Mouse (Mus musculus) cerebellum, adult 11-12 months (tissue): ENCODE results near the gene Trappc3.

Experiments
- DNase-seq: peaks from one replicate; pipeline ENCODE4 v3.0.0; 2022

Trappc3 gene

GRCm38 (mm10) chr4:126314393-126314792, 52.3 kb downstream of the Trappc3 start:
- peak; percentile 11 for DNase-seq

DNA sequence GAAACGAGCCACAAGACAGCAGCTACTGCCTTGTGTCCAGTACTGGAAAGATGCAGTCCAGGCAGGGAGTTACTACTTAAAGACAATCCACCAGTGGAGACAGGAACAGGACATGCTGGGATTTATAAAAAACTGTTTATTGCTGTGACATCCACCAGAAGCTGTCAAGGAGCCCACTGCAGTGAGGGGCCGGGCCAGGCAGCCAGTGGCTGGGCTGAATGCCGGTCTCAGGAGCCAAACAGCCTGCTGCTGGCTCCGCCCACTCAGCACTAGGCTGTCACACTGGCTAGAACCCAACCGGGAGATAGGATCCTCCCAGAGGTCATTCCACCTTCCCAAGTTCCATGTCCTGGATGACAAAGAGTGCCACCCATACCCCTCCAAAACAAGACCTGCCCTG, 53.8 kb downstream of the Trappc3 start:
- DNase-seq, result peak; percentile 52

GRCm38 (mm10) chr4:126316443-126317040, 54.4 kb downstream of the Trappc3 start:
- DNase-seq, result peak; percentile 36

DNA sequence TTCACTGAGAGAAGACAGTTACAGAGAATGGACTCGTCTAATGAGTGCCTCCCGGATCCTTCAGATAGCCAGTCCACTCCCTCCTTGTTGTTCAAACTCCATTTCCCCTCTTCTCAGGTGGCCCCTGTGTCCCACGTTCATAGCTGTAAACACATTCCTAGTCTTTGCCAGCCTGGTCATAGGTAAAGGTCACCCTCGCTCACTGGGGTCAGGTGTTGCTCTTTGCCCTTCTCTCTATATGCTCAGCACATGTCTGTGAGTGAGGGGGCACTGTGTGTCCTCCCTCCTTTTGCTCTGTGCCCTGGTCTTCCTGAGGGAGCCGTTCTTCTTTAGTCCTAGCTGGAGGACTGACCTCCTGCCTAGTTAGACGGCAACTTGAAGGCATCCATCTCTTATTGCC, 57.7 kb downstream of the Trappc3 start:
- DNase-seq, result peak; percentile 10

GRCm38 (mm10) chr4:126321111-126321853, 59.2 kb downstream of the Trappc3 start, which contains the start of gene Adprhl2:
Gene Adprhl2, minus strand, starts transcription at chr4:126321703.
- peak; percentile 96 for DNase-seq

GRCm38 (mm10) chr4:126321854-126322511, 59.9 kb downstream of the Trappc3 start:
- DNase-seq, result peak; percentile 57

DNA sequence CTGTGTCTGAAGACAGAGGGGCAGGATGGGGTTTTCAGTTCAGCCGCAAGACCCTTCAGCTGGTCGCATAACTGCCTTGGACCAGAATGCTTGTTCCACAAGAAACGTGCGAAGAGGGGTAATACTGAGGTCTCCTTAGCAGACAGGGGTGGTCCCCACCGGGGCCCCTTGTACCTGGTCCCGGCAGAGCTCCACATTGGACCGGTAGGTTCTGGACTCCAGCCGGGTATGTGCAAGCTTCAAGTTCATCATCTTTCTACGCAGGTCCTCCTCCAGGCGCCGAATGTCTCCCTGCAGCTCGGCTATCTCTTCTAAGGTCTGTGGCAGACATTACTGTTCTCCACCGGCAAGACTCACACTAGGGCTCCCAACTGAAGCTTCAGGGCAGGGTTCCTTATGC, 60.5 kb downstream of the Trappc3 start:
- DNase-seq, result no peak

GRCm38 (mm10) chr4:126324861-126325260, 62.7 kb downstream of the Trappc3 start:
- DNase-seq, result peak; percentile 22

- no peak for DNase-seq
These were observed 63.2 kb downstream of the Trappc3 start, which contains the start of gene Tekt2 for GRCm38 (mm10) chr4:126325281-126325861. Gene Tekt2, minus strand, starts transcription at chr4:126325688.
